Mouse (Mus musculus): ENCODE data around the gene Gimap3. TPM values are rescaled to one million over a fixed set of nuclear protein-coding genes. Genes with fewer than 3 reads are reported as not detected.

Gimap3 gene
- polyA plus RNA-seq (2015; fragmentation: Illumina TruSeq; extraction: RNeasy Lipid Tissue Mini Kit (QIAGEN cat#74804); ENCODE audit: insufficient read depth, low replicate concordance): 371 TPM

GRCm38 (mm10) chr6:48770696-48771095 is at the start of gene Gimap3:
Gene Gimap3 (minus strand): TSS chr6:48770851.

DNA sequence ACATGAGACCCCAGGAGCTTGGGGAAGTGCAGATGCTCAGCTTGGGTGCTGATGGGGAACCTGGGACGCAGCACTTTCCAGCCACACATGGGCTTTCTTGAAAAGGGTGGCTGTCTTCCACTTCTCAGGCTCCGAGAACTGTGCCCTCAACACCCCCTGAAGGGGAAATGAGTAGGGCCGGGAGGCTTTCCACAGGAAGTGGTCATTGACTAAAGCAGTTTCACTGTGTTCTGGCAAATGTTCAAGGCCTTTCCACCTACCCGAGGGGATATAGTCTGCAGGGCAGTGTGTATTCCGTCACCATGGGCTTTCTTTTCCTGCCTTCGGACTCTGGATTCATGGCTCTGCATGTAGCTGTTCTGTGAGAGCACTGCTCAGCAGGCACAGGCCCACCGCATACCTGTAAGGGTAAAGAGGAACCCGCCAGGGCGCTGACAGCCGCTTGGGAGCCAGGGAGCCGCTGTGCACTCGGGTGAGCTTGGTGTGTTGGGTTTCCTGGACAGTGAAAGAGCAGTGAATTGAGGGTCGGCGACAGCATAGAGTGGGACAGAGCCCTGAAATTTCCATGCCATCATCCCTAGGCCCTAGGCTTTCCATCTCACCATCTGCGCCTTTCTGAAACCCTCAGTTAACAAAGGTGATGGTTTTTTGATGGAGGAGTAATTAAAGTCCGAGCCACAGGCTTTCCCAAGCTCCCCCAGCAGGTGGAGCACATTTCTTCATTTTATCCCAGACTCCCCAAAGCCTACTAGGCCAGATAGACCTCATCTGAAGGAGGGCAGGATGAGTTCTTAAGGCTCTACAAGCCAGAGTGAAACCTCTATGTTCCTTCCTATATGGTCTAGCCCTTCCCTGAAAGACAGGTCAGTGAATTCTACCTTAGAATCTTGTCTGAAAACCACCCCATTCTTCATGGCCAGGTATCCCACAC is 24.4 kb downstream of the Gimap3 start, which contains the start of gene Gimap5:
Gene Gimap5 (plus strand): TSS at position 239 of the 931 bp plus-strand sequence.

GRCm38 (mm10) chr6:48738961-48739779 is 31.5 kb downstream of the Gimap3 start, which contains the start of gene Gimap1:
Gene Gimap1 (plus strand): TSS chr6:48739054.

DNA sequence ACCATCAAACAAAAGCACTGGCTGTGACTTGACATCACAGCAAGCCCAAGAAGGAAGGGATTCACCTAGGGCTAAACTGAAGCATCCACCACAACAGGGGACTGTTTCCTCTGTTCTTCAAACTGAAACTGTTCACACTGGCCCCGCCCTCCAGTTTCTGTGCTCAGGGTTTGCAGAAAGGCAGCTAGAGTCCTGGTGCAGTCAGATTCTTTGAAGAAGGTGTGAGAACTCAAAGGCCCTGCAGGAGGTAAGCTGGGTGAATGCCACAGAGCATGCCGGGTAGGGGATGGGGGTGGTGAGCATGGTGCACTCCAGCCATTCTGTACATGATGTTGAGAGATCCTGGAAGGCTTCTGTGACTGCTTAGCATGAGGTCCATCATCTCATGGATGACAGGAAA is 52.2 kb downstream of the Gimap3 start, which contains the start of the genes Gm28053 and Gimap7:
Gene Gm28053 (plus strand): TSS at position 153 of the 400 bp plus-strand sequence.
Gene Gimap7 (plus strand): TSS at position 167 of the 400 bp plus-strand sequence.

Other genes starting within 250 kb of the Gimap3 start
- gene Atp6v0e2, start 233.2 kb downstream of the Gimap3 start, polyA plus RNA-seq (2015; fragmentation: Illumina TruSeq; extraction: RNeasy Lipid Tissue Mini Kit (QIAGEN cat#74804); ENCODE audit: insufficient read depth, low replicate concordance): 2.4 TPM
- gene Lrrc61, start 216.1 kb downstream of the Gimap3 start, polyA plus RNA-seq (2015; fragmentation: Illumina TruSeq; extraction: RNeasy Lipid Tissue Mini Kit (QIAGEN cat#74804); ENCODE audit: insufficient read depth, low replicate concordance): 15.7 TPM
- gene Rarres2, start 198.1 kb downstream of the Gimap3 start, polyA plus RNA-seq (2015; fragmentation: Illumina TruSeq; extraction: RNeasy Lipid Tissue Mini Kit (QIAGEN cat#74804); ENCODE audit: insufficient read depth, low replicate concordance): 84.3 TPM
- not detected for gene Gm45021, start 181.2 kb downstream of the Gimap3 start, polyA plus RNA-seq (2015; fragmentation: Illumina TruSeq; extraction: RNeasy Lipid Tissue Mini Kit (QIAGEN cat#74804); ENCODE audit: insufficient read depth, low replicate concordance)
- gene Repin1, start 177.0 kb downstream of the Gimap3 start, polyA plus RNA-seq (2015; fragmentation: Illumina TruSeq; extraction: RNeasy Lipid Tissue Mini Kit (QIAGEN cat#74804); ENCODE audit: insufficient read depth, low replicate concordance): 7.5 TPM
- not detected for gene Gm44965, start 176.9 kb downstream of the Gimap3 start, polyA plus RNA-seq (2015; fragmentation: Illumina TruSeq; extraction: RNeasy Lipid Tissue Mini Kit (QIAGEN cat#74804); ENCODE audit: insufficient read depth, low replicate concordance)
- 1.5 TPM for gene Zfp775, start 168.8 kb downstream of the Gimap3 start, polyA plus RNA-seq (2015; fragmentation: Illumina TruSeq; extraction: RNeasy Lipid Tissue Mini Kit (QIAGEN cat#74804); ENCODE audit: insufficient read depth, low replicate concordance)
- gene AI854703, start 144.1 kb downstream of the Gimap3 start, polyA plus RNA-seq (2015; fragmentation: Illumina TruSeq; extraction: RNeasy Lipid Tissue Mini Kit (QIAGEN cat#74804); ENCODE audit: insufficient read depth, low replicate concordance): 0.30 TPM
- gene Gimap8, start 123.6 kb downstream of the Gimap3 start, polyA plus RNA-seq (2015; fragmentation: Illumina TruSeq; extraction: RNeasy Lipid Tissue Mini Kit (QIAGEN cat#74804); ENCODE audit: insufficient read depth, low replicate concordance): 329 TPM
- 169 TPM for gene Gimap9, start 94.7 kb downstream of the Gimap3 start, polyA plus RNA-seq (2015; fragmentation: Illumina TruSeq; extraction: RNeasy Lipid Tissue Mini Kit (QIAGEN cat#74804); ENCODE audit: insufficient read depth, low replicate concordance)
- gene Gimap4, start 86.3 kb downstream of the Gimap3 start, polyA plus RNA-seq (2015; fragmentation: Illumina TruSeq; extraction: RNeasy Lipid Tissue Mini Kit (QIAGEN cat#74804); ENCODE audit: insufficient read depth, low replicate concordance): 799 TPM
- 609 TPM for gene Gimap6, start 62.6 kb downstream of the Gimap3 start, polyA plus RNA-seq (2015; fragmentation: Illumina TruSeq; extraction: RNeasy Lipid Tissue Mini Kit (QIAGEN cat#74804); ENCODE audit: insufficient read depth, low replicate concordance)
- gene Gm28053, start 52.2 kb downstream of the Gimap3 start, polyA plus RNA-seq (2015; fragmentation: Illumina TruSeq; extraction: RNeasy Lipid Tissue Mini Kit (QIAGEN cat#74804); ENCODE audit: insufficient read depth, low replicate concordance): 83.2 TPM
- 103 TPM for gene Gimap7, start 52.2 kb downstream of the Gimap3 start, polyA plus RNA-seq (2015; fragmentation: Illumina TruSeq; extraction: RNeasy Lipid Tissue Mini Kit (QIAGEN cat#74804); ENCODE audit: insufficient read depth, low replicate concordance)
- gene Gimap1, start 31.8 kb downstream of the Gimap3 start, polyA plus RNA-seq (2015; fragmentation: Illumina TruSeq; extraction: RNeasy Lipid Tissue Mini Kit (QIAGEN cat#74804); ENCODE audit: insufficient read depth, low replicate concordance): 200 TPM
- gene Gimap5, start 24.7 kb downstream of the Gimap3 start, polyA plus RNA-seq (2015; fragmentation: Illumina TruSeq; extraction: RNeasy Lipid Tissue Mini Kit (QIAGEN cat#74804); ENCODE audit: insufficient read depth, low replicate concordance): 81.6 TPM
- gene Tmem176a, start 70.1 kb upstream of the Gimap3 start, polyA plus RNA-seq (2015; fragmentation: Illumina TruSeq; extraction: RNeasy Lipid Tissue Mini Kit (QIAGEN cat#74804); ENCODE audit: insufficient read depth, low replicate concordance): 159 TPM
- 279 TPM for gene Tmem176b, start 70.6 kb upstream of the Gimap3 start, polyA plus RNA-seq (2015; fragmentation: Illumina TruSeq; extraction: RNeasy Lipid Tissue Mini Kit (QIAGEN cat#74804); ENCODE audit: insufficient read depth, low replicate concordance)
- 0.97 TPM for gene Aoc1, start 102.0 kb upstream of the Gimap3 start, polyA plus RNA-seq (2015; fragmentation: Illumina TruSeq; extraction: RNeasy Lipid Tissue Mini Kit (QIAGEN cat#74804); ENCODE audit: insufficient read depth, low replicate concordance)
- not detected for gene 1600015I10Rik, start 159.0 kb upstream of the Gimap3 start, polyA plus RNA-seq (2015; fragmentation: Illumina TruSeq; extraction: RNeasy Lipid Tissue Mini Kit (QIAGEN cat#74804); ENCODE audit: insufficient read depth, low replicate concordance)
- not detected for gene Doxl2, start 204.1 kb upstream of the Gimap3 start, polyA plus RNA-seq (2015; fragmentation: Illumina TruSeq; extraction: RNeasy Lipid Tissue Mini Kit (QIAGEN cat#74804); ENCODE audit: insufficient read depth, low replicate concordance)
- gene Svs1, start 216.0 kb upstream of the Gimap3 start, polyA plus RNA-seq (2015; fragmentation: Illumina TruSeq; extraction: RNeasy Lipid Tissue Mini Kit (QIAGEN cat#74804); ENCODE audit: insufficient read depth, low replicate concordance): not detected

Measured in spleen, adult 10 weeks (tissue).